Mouse (Mus musculus) limb, embryonic 14.5 days (tissue): Measurements from ENCODE around the gene Mtch1. TPM values are rescaled to one million over a fixed set of nuclear protein-coding genes. Genes with fewer than 3 reads are reported as not detected.
A peak's percentile ranks its signal among the peaks of the same experiment; 100 is the strongest.

Experiments used
- ATAC-seq: fragments of 200-750 bp; cut with Nextera tagmentation; 2 replicates; pipeline ENCODE4 v1.8.0; 2017; ENCODE audit warnings: low read depth, moderate number of reproducible peaks, moderate TSS enrichment; ENCODE audit not compliant: low FRiP score
- DNase-seq: peaks from one replicate; pipeline ENCODE4 v3.0.0-alpha.2; 2015; ENCODE audit warnings: low spot score
- H3K27ac ChIP-seq: fragments of 300-500 bp; sonication (generic); replicated peaks from 2 replicates; pipeline ENCODE4 v1.5.1; 2014; ENCODE audit warnings: low read depth, mild to moderate bottlenecking, low read length, moderate library complexity, mixed read lengths
- H3K27me3 ChIP-seq: fragments of 300-500 bp; sonication (generic); 2 replicates; pipeline ENCODE4 v1.6.1; 2014; ENCODE audit warnings: low read length, mixed read lengths; ENCODE audit not compliant: control insufficient read depth, insufficient read depth
- H3K36me3 ChIP-seq: fragments of 300-500 bp; sonication (generic); 2 replicates; pipeline ENCODE4 v1.6.1; 2014; ENCODE audit warnings: mild to moderate bottlenecking, low read length, moderate library complexity, mixed read lengths; ENCODE audit not compliant: control insufficient read depth, insufficient read depth
- H3K4me1 ChIP-seq: fragments of 300-500 bp; sonication (generic); 2 replicates; pipeline ENCODE4 v1.6.1; 2014; ENCODE audit warnings: antibody characterized with exemption, low read length, mixed read lengths; ENCODE audit not compliant: control insufficient read depth, insufficient read depth
- H3K4me2 ChIP-seq: fragments of 300-500 bp; sonication (generic); replicated peaks from 2 replicates; pipeline ENCODE4 v1.6.1; 2014; ENCODE audit warnings: low read depth, mild to moderate bottlenecking, low read length, moderate library complexity; ENCODE audit not compliant: severe bottlenecking
- H3K4me3 ChIP-seq: fragments of 300-500 bp; sonication (generic); replicated peaks from 2 replicates; pipeline ENCODE4 v1.5.1; 2014; ENCODE audit warnings: low read length
- H3K9ac ChIP-seq: fragments of 300-500 bp; sonication (generic); 2 replicates; pipeline ENCODE4 v1.6.1; 2014; ENCODE audit warnings: mild to moderate bottlenecking, low read depth, low read length, moderate library complexity; ENCODE audit not compliant: severe bottlenecking
- H3K9me3 ChIP-seq: fragments of 300-500 bp; sonication (generic); 2 replicates; pipeline ENCODE4 v1.6.1; 2016; ENCODE audit warnings: low read length; ENCODE audit not compliant: control insufficient read depth
- POLR2A ChIP-seq: fragments of 200-500 bp; IDR thresholded peaks from 2 replicates; pipeline ENCODE4 v1.8.0; 2012; ENCODE audit warnings: inconsistent platforms, mild to moderate bottlenecking, moderate library complexity, borderline replicate concordance; ENCODE audit not compliant: insufficient read depth, insufficient read length; ENCODE audit errors: extremely low read depth
- WGBS: fragments of 180-500 bp; shearing (Covaris S2); extraction: QIAGEN DNeasy Blood & Tissue Kit; methylation state at CpG from one replicate; pipeline ENCODE4 v1.1.7; 2014; 5-methylcytosine and 5-hydroxymethylcytosine counted together
- polyA plus RNA-seq, 2 experiments: library from polyadenylated mRNA; depleted of rRNA in 1 of 2; stranded (reverse) in 1 of 2; unstranded in 1 of 2; fragments of >200 nt; fragmentation: Nextera tagmentation in 1 of 2; extraction: Ambion mirVana in 1 of 2; gene quantifications; 2 replicates each; pipeline versions ENCODE4 v1.2.1 to v1.2.3; 2012 to 2014

Mtch1 gene
- polyA plus RNA-seq, 2 experiments, result 420 to 469 TPM

GRCm38 (mm10) chr17:29384850-29385438, 37.2 kb upstream of the Mtch1 start:
- TF ChIP-seq POLR2A, result no peak
- DNase-seq, result no peak
- no peaks in the 10 kb centered on the region for H3K4me1 ChIP-seq
- no peaks in the 10 kb centered on the region for H3K9me3 ChIP-seq
- no peak overlapping the region for H3K4me2 ChIP-seq
- H3K4me3 ChIP-seq, result no peak overlapping the region
- WGBS, result 45% methylated on average over 5 of the region's 5 CpGs
- H3K36me3 ChIP-seq, result no peaks in the 10 kb centered on the region
- no peak overlapping the region for H3K9ac ChIP-seq
- no peak for ATAC-seq
- H3K27me3 ChIP-seq, result no peaks in the 10 kb centered on the region
- H3K27ac ChIP-seq, result no peak overlapping the region

DNA sequence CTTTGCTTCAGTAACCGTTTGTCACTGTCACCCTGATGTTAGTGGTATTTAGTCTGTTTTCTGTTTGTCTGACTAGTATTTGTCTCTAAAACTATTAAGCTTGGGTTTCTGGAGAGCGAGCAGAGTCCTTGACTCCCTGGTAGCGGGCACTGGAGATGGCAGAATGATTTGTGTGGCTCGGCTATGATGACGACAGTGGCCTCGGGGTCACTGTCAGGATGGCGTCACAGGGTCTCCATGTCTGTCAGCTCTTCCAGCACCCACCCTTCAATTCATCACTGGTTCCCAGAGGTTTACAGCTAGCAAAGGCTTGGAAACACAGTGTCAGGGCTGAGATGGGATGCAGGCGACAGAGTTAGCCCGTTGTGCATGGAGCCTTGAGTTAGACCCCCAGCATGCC, 36.2 kb upstream of the Mtch1 start:
- DNase-seq (no peak), ATAC-seq (no peak)
- TF ChIP-seq POLR2A, result no peak
- Histone ChIP-seq H3K4me2 (no peak overlapping the region), H3K4me1 (no peaks in the 10 kb centered on the region), H3K9me3 (no peaks in the 10 kb centered on the region), H3K9ac (no peak overlapping the region), H3K27ac (no peak overlapping the region), H3K4me3 (no peak overlapping the region), H3K36me3 (no peaks in the 10 kb centered on the region), H3K27me3 (no peaks in the 10 kb centered on the region)
- 69% methylated on average over 9 of the region's 9 CpGs for WGBS

DNA sequence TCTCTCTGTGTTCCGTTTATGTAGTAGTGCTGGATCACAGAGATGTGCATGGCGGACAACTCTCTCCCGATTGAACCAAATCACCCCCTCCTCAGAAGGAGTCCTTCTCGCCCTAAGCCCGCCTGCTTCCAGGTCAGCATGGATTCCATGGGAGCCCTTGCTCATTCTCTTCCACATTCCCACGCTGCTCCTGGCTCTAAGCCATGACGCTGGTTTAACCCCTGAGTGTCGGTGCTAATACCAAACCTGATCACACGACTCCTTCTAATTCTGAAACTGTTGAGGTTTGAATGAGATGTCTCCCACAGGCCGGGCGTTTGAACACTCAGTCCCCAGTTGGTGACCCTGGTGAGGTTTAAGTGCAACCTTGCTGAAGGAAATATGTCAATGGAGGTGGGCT, 34.7 kb upstream of the Mtch1 start:
- Histone ChIP-seq H3K9me3 (no peaks in the 10 kb centered on the region), H3K9ac (no peak overlapping the region), H3K4me1 (no peaks in the 10 kb centered on the region), H3K4me2 (no peak overlapping the region), H3K27ac (no peak overlapping the region), H3K4me3 (no peak overlapping the region), H3K36me3 (no peaks in the 10 kb centered on the region), H3K27me3 (no peaks in the 10 kb centered on the region)
- ATAC-seq (no peak), DNase-seq (no peak)
- TF ChIP-seq POLR2A, result no peak
- 59% methylated on average over 11 of the region's 11 CpGs for WGBS

DNA sequence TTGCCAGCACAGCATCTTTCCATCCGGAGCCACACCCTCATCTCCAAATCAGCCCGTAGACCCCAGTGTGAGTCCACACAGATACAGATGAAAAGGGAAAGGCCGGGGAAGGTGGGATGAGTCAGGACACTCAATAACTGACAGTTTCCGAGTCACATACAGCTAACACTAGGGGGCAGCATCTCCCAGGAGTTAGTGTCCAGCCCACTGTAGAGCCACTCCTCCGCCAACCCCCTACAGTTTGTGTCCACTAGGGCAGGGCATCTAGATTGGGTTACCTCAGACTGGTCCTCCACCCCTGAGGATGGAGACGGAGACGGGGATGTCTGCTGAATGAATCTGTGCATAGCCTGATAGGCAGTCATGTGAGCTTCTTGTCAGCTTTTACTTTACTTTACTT, 33.7 kb upstream of the Mtch1 start:
- Histone ChIP-seq H3K4me3 (no peak overlapping the region), H3K9me3 (no peaks in the 10 kb centered on the region), H3K36me3 (no peaks in the 10 kb centered on the region), H3K4me2 (no peak overlapping the region), H3K27ac (no peak overlapping the region), H3K27me3 (no peaks in the 10 kb centered on the region), H3K4me1 (no peaks in the 10 kb centered on the region), H3K9ac (no peak overlapping the region)
- TF ChIP-seq POLR2A, result no peak
- 24% methylated on average over 7 of the region's 7 CpGs for WGBS
- ATAC-seq, result peak; percentile 74
- DNase-seq, result peak; percentile 74

DNA sequence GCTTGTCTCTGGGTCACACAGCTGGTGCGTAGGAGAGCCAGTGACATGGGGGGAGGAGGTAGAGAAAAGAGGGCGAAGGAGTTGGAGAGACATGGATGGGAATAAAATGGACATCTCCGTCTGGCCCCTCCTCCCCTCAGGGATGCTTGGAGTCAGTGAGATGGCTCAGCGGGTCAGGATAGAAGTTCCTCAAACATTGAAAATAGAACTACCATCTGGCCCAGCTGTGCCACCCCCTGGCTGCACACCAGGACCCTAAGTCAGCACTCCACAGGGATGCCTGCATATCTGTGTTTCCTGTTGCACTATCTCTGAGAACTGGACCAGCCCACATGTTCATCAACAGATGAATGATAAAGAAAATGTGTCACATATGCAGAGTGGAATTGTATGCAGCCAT, 32.5 kb upstream of the Mtch1 start:
- Histone ChIP-seq H3K4me3 (no peak overlapping the region), H3K4me2 (no peak overlapping the region), H3K9ac (no peak overlapping the region), H3K4me1 (no peaks in the 10 kb centered on the region), H3K27ac (no peak overlapping the region), H3K36me3 (no peaks in the 10 kb centered on the region), H3K9me3 (no peaks in the 10 kb centered on the region), H3K27me3 (no peaks in the 10 kb centered on the region)
- no peak for TF ChIP-seq POLR2A
- 79% methylated on average over 4 of the region's 4 CpGs for WGBS
- DNase-seq (no peak), ATAC-seq (no peak)

- no peak for ATAC-seq
- no peak overlapping the region for H3K4me3 ChIP-seq
- no peak overlapping the region for H3K27ac ChIP-seq
- DNase-seq, result no peak
- no peaks in the 10 kb centered on the region for H3K27me3 ChIP-seq
- H3K36me3 ChIP-seq, result no peaks in the 10 kb centered on the region
- 60% methylated on average over 8 of the region's 8 CpGs for WGBS
- no peaks in the 10 kb centered on the region for H3K4me1 ChIP-seq
- no peak for TF ChIP-seq POLR2A
- no peak overlapping the region for H3K4me2 ChIP-seq
- no peak overlapping the region for H3K9ac ChIP-seq
- no peaks in the 10 kb centered on the region for H3K9me3 ChIP-seq
Observed at GRCm38 (mm10) chr17:29378056-29378455, 30.3 kb upstream of the Mtch1 start.
